Mouse (Mus musculus): ENCODE measurements around the gene Efna1. TPM values are rescaled to one million over a fixed set of nuclear protein-coding genes. Genes with fewer than 3 reads are reported as not detected.

Efna1 gene
- total and polyA plus RNA-seq, 3 experiments: 0.05 TPM; not detected in 2

DNA sequence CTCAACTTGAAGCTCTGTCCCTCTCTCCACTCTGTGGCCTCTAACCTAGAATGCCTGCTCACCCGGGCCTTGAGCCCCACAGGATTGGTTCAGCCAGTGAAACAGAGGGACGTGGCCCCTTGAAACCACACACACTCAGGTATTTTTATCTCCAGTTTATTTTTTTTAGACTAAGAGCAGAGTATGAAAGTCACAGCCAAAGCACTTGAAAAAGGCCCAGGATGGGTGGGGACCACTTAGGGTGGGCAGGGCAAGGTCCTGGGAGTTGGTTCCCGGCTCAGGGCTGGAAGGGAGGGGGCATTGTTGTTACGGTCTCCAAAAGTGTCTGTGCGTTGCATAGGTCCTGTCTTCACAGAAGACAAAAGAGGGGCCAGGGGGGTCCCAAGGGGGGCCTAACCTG lies 33.4 kb upstream of the Efna1 start:
- peaks cover 62% of the 10 kb centered on the region for H3K27me3 ChIP-seq (ENCODE audit: insufficient read depth, low read length)
- H3K4me3 ChIP-seq (ENCODE audit: low read depth, low read length): no peak overlapping the region
- no peaks in the 10 kb centered on the region for H3K9me3 ChIP-seq (replicated peaks)
- peaks cover 7% of the 10 kb centered on the region for H3K4me1 ChIP-seq (ENCODE audit: insufficient read depth, low read depth, low read length)
- DNase-seq (ENCODE audit: low spot score) (no peak), ATAC-seq (ENCODE audit: extremely low read depth, insufficient number of reproducible peaks, low FRiP score, poor library complexity, severe bottlenecking) (no peak)
- no peaks in the 10 kb centered on the region for H3K36me3 ChIP-seq (replicated peaks)
- TF ChIP-seq GATA1 (IDR thresholded peaks at IDR 0.05; ENCODE audit: borderline replicate concordance, low read length): no peak

DNA sequence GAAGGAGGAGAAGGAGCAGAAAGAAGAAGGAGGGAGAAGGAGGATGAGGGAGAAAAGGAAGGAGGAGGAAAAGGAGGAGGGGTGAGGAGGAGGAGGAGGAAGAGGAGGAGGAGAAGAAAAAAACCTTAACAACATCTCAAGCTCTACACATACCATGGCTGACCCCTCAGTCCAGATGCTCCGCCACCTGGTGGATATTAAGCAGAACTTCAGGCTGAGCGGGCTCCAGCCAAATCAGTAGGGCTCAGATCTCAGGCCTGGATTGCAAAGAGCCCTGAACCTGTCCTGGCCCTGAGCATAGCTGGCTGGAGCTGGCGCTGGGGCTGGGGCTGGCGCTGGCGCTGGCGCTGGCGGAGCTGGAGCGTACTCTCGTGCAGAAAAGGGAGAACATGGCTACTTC lies 27.1 kb upstream of the Efna1 start:
- no peaks in the 10 kb centered on the region for H3K4me1 ChIP-seq (ENCODE audit: insufficient read depth, low read depth, low read length)
- H3K4me3 ChIP-seq (ENCODE audit: low read depth, low read length): no peak overlapping the region
- DNase-seq (ENCODE audit: low spot score): peak; percentile 69
- no peak; the same call in 1 of the 2 replicates for ATAC-seq (ENCODE audit: extremely low read depth, insufficient number of reproducible peaks, low FRiP score, poor library complexity, severe bottlenecking)
- no peaks in the 10 kb centered on the region for H3K9me3 ChIP-seq (replicated peaks)
- TF ChIP-seq POLR2AphosphoS5 (IDR thresholded peaks at IDR 0.05; ENCODE audit: insufficient replicate concordance, low read depth, low read length): no peak
- TF ChIP-seq GATA2 (IDR thresholded peaks at IDR 0.05; ENCODE audit: borderline replicate concordance, low read depth, low read length): no peak
- no peak for TF ChIP-seq TAL1 (conservative IDR thresholded peaks at IDR 0.05; ENCODE audit: low read depth, low read length)
- peak; percentile 73 for TF ChIP-seq CTCF (IDR thresholded peaks at IDR 0.05; ENCODE audit: low read depth, low read length)
- H3K36me3 ChIP-seq (replicated peaks): no peaks in the 10 kb centered on the region
- peaks cover 51% of the 10 kb centered on the region for H3K27me3 ChIP-seq (ENCODE audit: insufficient read depth, low read length)

DNA sequence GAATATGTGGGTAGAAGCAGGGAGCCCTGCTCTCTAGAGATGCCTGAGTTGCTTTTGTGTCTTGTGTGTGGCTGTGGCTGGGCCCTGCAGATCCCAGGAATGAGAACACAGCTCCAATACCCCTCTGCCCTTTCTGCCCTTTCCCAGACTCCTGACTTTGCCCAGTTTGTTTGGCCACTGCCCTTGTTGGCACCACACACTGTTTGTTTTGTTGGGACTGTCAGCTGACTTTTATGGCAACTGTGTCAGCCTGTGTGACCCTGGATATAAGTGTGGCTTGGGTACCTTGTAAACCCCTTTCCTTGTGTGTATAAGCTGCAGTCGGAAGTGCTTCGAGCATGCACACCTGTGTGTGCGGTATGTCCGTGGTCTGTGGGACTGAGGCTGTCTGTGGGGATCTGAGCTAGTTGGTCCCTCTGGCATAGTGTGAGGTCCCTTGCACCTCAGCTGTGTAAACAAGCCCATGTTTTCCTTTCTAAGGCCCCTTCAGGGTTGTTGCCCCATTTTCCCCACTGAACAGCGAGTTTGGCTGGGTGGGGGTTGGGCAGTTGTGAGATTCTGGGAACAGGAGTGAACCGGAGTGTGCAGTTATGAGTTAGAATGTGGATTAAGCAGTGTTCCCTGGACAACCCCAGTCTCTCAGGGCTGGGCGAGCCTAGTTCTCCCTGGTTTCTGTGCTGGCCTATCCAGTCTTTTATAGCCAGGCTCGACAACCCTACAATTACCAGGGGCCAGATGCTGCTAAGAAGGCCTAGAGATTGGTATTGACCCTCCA lies 24.8 kb upstream of the Efna1 start:
- no peak for DNase-seq (ENCODE audit: low spot score)
- TF ChIP-seq POLR2AphosphoS5 (IDR thresholded peaks at IDR 0.05; ENCODE audit: insufficient replicate concordance, low read depth, low read length) (no peak), GATA1 (IDR thresholded peaks at IDR 0.05; ENCODE audit: borderline replicate concordance, low read length) (no peak), TAL1 (conservative IDR thresholded peaks at IDR 0.05; ENCODE audit: low read depth, low read length) (no peak), GATA2 (IDR thresholded peaks at IDR 0.05; ENCODE audit: borderline replicate concordance, low read depth, low read length) (no peak), CTCF (IDR thresholded peaks at IDR 0.05; ENCODE audit: low read depth, low read length) (no peak)
- peaks cover 40% of the 10 kb centered on the region for H3K27me3 ChIP-seq (ENCODE audit: insufficient read depth, low read length)

DNA sequence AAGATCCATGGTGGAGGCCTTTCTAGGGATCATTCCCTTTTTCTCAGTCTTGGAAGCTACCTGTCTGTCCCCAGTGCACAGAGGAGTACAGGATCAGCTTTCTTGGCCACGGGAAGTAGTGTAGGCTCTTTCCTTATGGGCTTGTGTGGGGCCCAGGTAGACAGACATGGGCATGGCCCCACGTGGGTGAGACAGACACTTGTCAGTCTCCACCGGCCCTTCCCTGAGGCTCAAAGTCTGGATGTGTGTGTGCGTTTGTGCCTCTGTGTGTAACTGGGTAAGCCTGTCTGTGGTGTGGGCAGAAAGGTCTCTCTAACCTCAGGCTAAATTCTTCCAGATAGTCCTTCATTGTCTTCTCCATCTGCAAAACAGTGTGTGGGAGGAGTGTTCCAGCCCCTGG lies 24.2 kb upstream of the Efna1 start:
- no peak for TF ChIP-seq POLR2AphosphoS5 (IDR thresholded peaks at IDR 0.05; ENCODE audit: insufficient replicate concordance, low read depth, low read length)
- no peak for TF ChIP-seq TAL1 (conservative IDR thresholded peaks at IDR 0.05; ENCODE audit: low read depth, low read length)
- no peak for TF ChIP-seq CTCF (IDR thresholded peaks at IDR 0.05; ENCODE audit: low read depth, low read length)
- no peak for TF ChIP-seq GATA1 (IDR thresholded peaks at IDR 0.05; ENCODE audit: borderline replicate concordance, low read length)
- no peak for TF ChIP-seq GATA2 (IDR thresholded peaks at IDR 0.05; ENCODE audit: borderline replicate concordance, low read depth, low read length)
- Histone ChIP-seq H3K9me3 (replicated peaks) (no peaks in the 10 kb centered on the region), H3K36me3 (replicated peaks) (no peaks in the 10 kb centered on the region), H3K27me3 (ENCODE audit: insufficient read depth, low read length) (peaks cover 41% of the 10 kb centered on the region), H3K4me1 (ENCODE audit: insufficient read depth, low read depth, low read length) (no peaks in the 10 kb centered on the region), H3K4me3 (ENCODE audit: low read depth, low read length) (no peak overlapping the region)
- DNase-seq (ENCODE audit: low spot score): no peak
- ATAC-seq (ENCODE audit: extremely low read depth, insufficient number of reproducible peaks, low FRiP score, poor library complexity, severe bottlenecking): no peak

More for the DNA sequence above, 24.8 kb upstream of the Efna1 start:
- H3K4me3 ChIP-seq (ENCODE audit: low read depth, low read length): no peak overlapping the region
- H3K9me3 ChIP-seq (replicated peaks): no peaks in the 10 kb centered on the region
- no peaks in the 10 kb centered on the region for H3K4me1 ChIP-seq (ENCODE audit: insufficient read depth, low read depth, low read length)
- no peak for ATAC-seq (ENCODE audit: extremely low read depth, insufficient number of reproducible peaks, low FRiP score, poor library complexity, severe bottlenecking)
- no peaks in the 10 kb centered on the region for H3K36me3 ChIP-seq (replicated peaks)

DNA sequence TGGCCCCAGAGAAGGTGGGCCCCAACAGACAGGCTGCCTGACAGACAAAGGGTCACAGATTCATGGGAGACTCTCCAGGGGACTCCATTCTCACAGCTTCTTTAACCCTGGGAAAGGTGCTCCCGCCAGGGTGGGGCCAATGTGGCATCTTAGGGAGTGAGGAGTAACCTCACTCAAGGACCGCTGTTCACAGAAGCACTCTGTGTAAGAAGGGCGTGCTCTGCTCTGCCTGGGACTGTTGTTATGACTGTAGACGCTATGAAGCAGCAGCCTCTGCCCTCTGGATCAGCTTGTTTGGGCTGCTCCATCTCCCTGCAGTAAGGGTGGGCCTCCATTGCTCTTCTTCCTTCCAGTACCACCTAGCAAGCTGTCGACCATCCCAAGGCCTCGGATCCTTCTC lies 23.5 kb upstream of the Efna1 start:
- H3K9me3 ChIP-seq (replicated peaks): no peaks in the 10 kb centered on the region
- TF ChIP-seq TAL1 (conservative IDR thresholded peaks at IDR 0.05; ENCODE audit: low read depth, low read length): no peak
- TF ChIP-seq POLR2AphosphoS5 (IDR thresholded peaks at IDR 0.05; ENCODE audit: insufficient replicate concordance, low read depth, low read length): no peak
- no peak for TF ChIP-seq CTCF (IDR thresholded peaks at IDR 0.05; ENCODE audit: low read depth, low read length)
- no peak for TF ChIP-seq GATA2 (IDR thresholded peaks at IDR 0.05; ENCODE audit: borderline replicate concordance, low read depth, low read length)
- TF ChIP-seq GATA1 (IDR thresholded peaks at IDR 0.05; ENCODE audit: borderline replicate concordance, low read length): no peak
- no peak overlapping the region for H3K4me3 ChIP-seq (ENCODE audit: low read depth, low read length)
- peaks cover 45% of the 10 kb centered on the region for H3K27me3 ChIP-seq (ENCODE audit: insufficient read depth, low read length)
- no peak for DNase-seq (ENCODE audit: low spot score)
- no peaks in the 10 kb centered on the region for H3K4me1 ChIP-seq (ENCODE audit: insufficient read depth, low read depth, low read length)
- no peak for ATAC-seq (ENCODE audit: extremely low read depth, insufficient number of reproducible peaks, low FRiP score, poor library complexity, severe bottlenecking)
- no peaks in the 10 kb centered on the region for H3K36me3 ChIP-seq (replicated peaks)

DNA sequence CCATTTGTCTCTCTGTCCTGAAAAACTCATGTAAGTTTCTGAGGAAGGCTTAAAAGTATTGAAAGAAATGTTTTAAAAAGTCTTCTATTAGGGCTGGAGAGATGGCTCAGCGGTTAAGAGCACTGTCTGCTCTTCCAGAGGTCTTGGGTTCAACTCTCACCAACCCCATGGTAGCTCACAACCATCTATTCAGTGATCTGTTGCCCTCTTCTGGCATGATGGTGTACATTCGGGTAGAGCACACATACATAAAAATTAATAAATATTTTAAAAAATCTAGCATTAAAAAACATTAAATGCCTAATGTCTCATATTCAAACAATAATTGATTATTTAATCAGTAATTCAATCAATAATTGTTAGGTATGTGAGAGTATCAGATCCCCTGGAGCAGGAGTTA lies 19.6 kb upstream of the Efna1 start:
- Histone ChIP-seq H3K9me3 (replicated peaks) (no peaks in the 10 kb centered on the region), H3K4me1 (ENCODE audit: insufficient read depth, low read depth, low read length) (no peaks in the 10 kb centered on the region), H3K27me3 (ENCODE audit: insufficient read depth, low read length) (peaks cover 43% of the 10 kb centered on the region), H3K36me3 (replicated peaks) (no peaks in the 10 kb centered on the region), H3K4me3 (ENCODE audit: low read depth, low read length) (no peak overlapping the region)
- no peak for TF ChIP-seq GATA2 (IDR thresholded peaks at IDR 0.05; ENCODE audit: borderline replicate concordance, low read depth, low read length)
- TF ChIP-seq POLR2AphosphoS5 (IDR thresholded peaks at IDR 0.05; ENCODE audit: insufficient replicate concordance, low read depth, low read length): no peak
- no peak for TF ChIP-seq CTCF (IDR thresholded peaks at IDR 0.05; ENCODE audit: low read depth, low read length)
- no peak for TF ChIP-seq TAL1 (conservative IDR thresholded peaks at IDR 0.05; ENCODE audit: low read depth, low read length)
- no peak for TF ChIP-seq GATA1 (IDR thresholded peaks at IDR 0.05; ENCODE audit: borderline replicate concordance, low read length)
- no peak for DNase-seq (ENCODE audit: low spot score)
- no peak for ATAC-seq (ENCODE audit: extremely low read depth, insufficient number of reproducible peaks, low FRiP score, poor library complexity, severe bottlenecking)
